Mouse (Mus musculus): ENCODE results near the gene Srrd.
"Not testable (repeated sequence)": the region's sequence is repeated elsewhere in the genome, so short reads cannot be mapped to it uniquely, and the experiment has no call there.

The Srrd gene

GRCm38 (mm10) chr5:112320936-112321335 lies 21.9 kb downstream of the Srrd start:
- in situ Hi-C loops (cut with MboI; ENCODE audit: low sequenced_read_pairs) = loop anchor here (10.0 kb wide), 1 partner anchor 76 kb away; no protein-coding TSS in a partner anchor

- in situ Hi-C loops (cut with MboI; ENCODE audit: low sequenced_read_pairs) = loop anchor here (10.0 kb wide), 1 partner anchor 76 kb away; no protein-coding TSS in a partner anchor
Measured at GRCm38 (mm10) chr5:112320379-112320778, 22.5 kb downstream of the Srrd start.

- in situ Hi-C loops (cut with MboI; ENCODE audit: low sequenced_read_pairs) = not testable (repeated sequence)
Measured at GRCm38 (mm10) chr5:112319343-112319742, 23.5 kb downstream of the Srrd start.

GRCm38 (mm10) chr5:112317328-112317727 lies 25.5 kb downstream of the Srrd start:
- in situ Hi-C loops (cut with MboI; ENCODE audit: low sequenced_read_pairs) = no loop called here

GRCm38 (mm10) chr5:112316468-112316867 lies 26.4 kb downstream of the Srrd start:
- in situ Hi-C loops (cut with MboI; ENCODE audit: low sequenced_read_pairs) = no loop called here

GRCm38 (mm10) chr5:112313222-112313885 lies 29.5 kb downstream of the Srrd start:
- in situ Hi-C loops (cut with MboI; ENCODE audit: low sequenced_read_pairs) = no loop called here

GRCm38 (mm10) chr5:112305842-112306241 lies 37.0 kb downstream of the Srrd start:
- in situ Hi-C loops (cut with MboI; ENCODE audit: low sequenced_read_pairs) = no loop called here

- in situ Hi-C loops (cut with MboI; ENCODE audit: low sequenced_read_pairs) = no loop called here
Measured at GRCm38 (mm10) chr5:112302310-112302709, 40.5 kb downstream of the Srrd start.

- in situ Hi-C loops (cut with MboI; ENCODE audit: low sequenced_read_pairs) = no loop called here
Measured at GRCm38 (mm10) chr5:112301694-112302093, 41.1 kb downstream of the Srrd start.

GRCm38 (mm10) chr5:112300721-112301308 lies 42.0 kb downstream of the Srrd start:
- in situ Hi-C loops (cut with MboI; ENCODE audit: low sequenced_read_pairs) = no loop called here

GRCm38 (mm10) chr5:112300112-112300511 lies 42.7 kb downstream of the Srrd start:
- in situ Hi-C loops (cut with MboI; ENCODE audit: low sequenced_read_pairs) = no loop called here

- in situ Hi-C loops (cut with MboI; ENCODE audit: low sequenced_read_pairs) = no loop called here
Measured at GRCm38 (mm10) chr5:112299399-112299798, 43.4 kb downstream of the Srrd start.

- in situ Hi-C loops (cut with MboI; ENCODE audit: low sequenced_read_pairs) = no loop called here
Measured at GRCm38 (mm10) chr5:112298226-112298988, 44.4 kb downstream of the Srrd start.

- in situ Hi-C loops (cut with MboI; ENCODE audit: low sequenced_read_pairs) = no loop called here
Measured at GRCm38 (mm10) chr5:112297257-112297656, 45.6 kb downstream of the Srrd start.

- in situ Hi-C loops (cut with MboI; ENCODE audit: low sequenced_read_pairs) = no loop called here
Measured at GRCm38 (mm10) chr5:112296404-112297181, 46.2 kb downstream of the Srrd start.

GRCm38 (mm10) chr5:112295564-112295963 lies 47.3 kb downstream of the Srrd start:
- in situ Hi-C loops (cut with MboI; ENCODE audit: low sequenced_read_pairs) = no loop called here

- in situ Hi-C loops (cut with MboI; ENCODE audit: low sequenced_read_pairs) = no loop called here
Measured at GRCm38 (mm10) chr5:112295162-112295561, 47.7 kb downstream of the Srrd start.

- in situ Hi-C loops (cut with MboI; ENCODE audit: low sequenced_read_pairs) = no loop called here
Measured at GRCm38 (mm10) chr5:112294696-112295095, 48.1 kb downstream of the Srrd start.

GRCm38 (mm10) chr5:112293800-112294199 lies 49.0 kb downstream of the Srrd start:
- in situ Hi-C loops (cut with MboI; ENCODE audit: low sequenced_read_pairs) = no loop called here

- in situ Hi-C loops (cut with MboI; ENCODE audit: low sequenced_read_pairs) = no loop called here
Measured at GRCm38 (mm10) chr5:112292343-112292980, 50.4 kb downstream of the Srrd start.

GRCm38 (mm10) chr5:112291866-112292265 lies 51.0 kb downstream of the Srrd start:
- in situ Hi-C loops (cut with MboI; ENCODE audit: low sequenced_read_pairs) = no loop called here

All from CH12F3 (cell line).